Mouse (Mus musculus) heart, adult 2 months (tissue): ENCODE results near the gene Odf3l2.

Experiments
- CTCF ChIP-seq: fragments of 200-600 bp; IDR thresholded peaks from 2 replicates; pipeline ENCODE4 v1.8.1; 2022; ENCODE audit warnings: antibody characterized with exemption, mild to moderate bottlenecking, moderate library complexity
- POLR2A ChIP-seq: fragments of 200-500 bp; IDR thresholded peaks from 2 replicates; pipeline ENCODE4 v1.6.1; 2011; ENCODE audit warnings: mild to moderate bottlenecking, low read depth, low read length, control low read depth; ENCODE audit not compliant: insufficient read depth

DNA sequence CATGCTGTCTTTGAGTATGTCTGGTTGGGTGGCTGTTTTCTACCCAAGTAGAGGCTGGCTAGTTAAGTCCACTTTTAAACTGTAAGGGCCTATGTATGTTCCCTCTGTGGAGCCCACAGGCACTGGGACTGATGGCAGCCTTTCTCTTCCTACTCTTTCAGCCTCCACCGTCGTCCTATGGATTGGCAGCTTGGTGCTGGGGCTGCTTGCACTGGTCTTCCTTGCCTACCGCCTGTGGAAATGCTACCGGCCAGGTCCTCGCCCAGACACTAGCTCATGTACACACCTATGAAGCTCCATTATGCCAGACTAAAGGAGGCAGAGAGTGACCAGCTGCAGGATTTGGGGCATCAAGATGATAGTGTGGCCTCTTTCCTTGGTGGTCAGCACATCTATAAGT, 22.5 kb upstream of the Odf3l2 start:
- TF ChIP-seq CTCF = no peak
- no peak for TF ChIP-seq POLR2A
